In genomic region chr6:146170603-146171051, GRCm38 (mm10) we compare ENCODE assay signal across 8 mouse cellular contexts.
DNase-seq lines count a peak whose midpoint lies in the region; ATAC-seq lines count a peak whose summit lies in the region.

No protein-coding gene starts in this region.

- no peaks in the 10 kb centered on the region for H3K9me3 ChIP-seq in liver, embryonic 12.5 days (replicated peaks)
- H3K9me3 ChIP-seq in intestine, embryonic 16.5 days (ENCODE audit: control insufficient read depth, low read length) = no peaks in the 10 kb centered on the region

- ATAC-seq in liver, embryonic 12.5 days = no peak
- no peak for ATAC-seq in intestine, embryonic 16.5 days

- H3K4me2 ChIP-seq in liver, embryonic 12.5 days = peak overlapping the region; percentile 27; the same call in 1 of the 2 replicates
- H3K4me2 ChIP-seq in intestine, embryonic 16.5 days (ENCODE audit: low read depth, low read length) = no peak overlapping the region

- no peaks in the 10 kb centered on the region; the same call in 1 of the 2 replicates for H3K27me3 ChIP-seq in liver, embryonic 12.5 days (replicated peaks)
- no peaks in the 10 kb centered on the region for H3K27me3 ChIP-seq in splenic B cell, adult 2 months (ENCODE audit: control insufficient read depth, insufficient read depth, low read length, poor library complexity, severe bottlenecking)
- H3K27me3 ChIP-seq in intestine, embryonic 16.5 days (replicated peaks; ENCODE audit: control insufficient read depth, insufficient read depth, low read length) = no peaks in the 10 kb centered on the region

- intact Hi-C loops in heart, postnatal 10 days (cut with DNase I) = no loop called here

- H3K4me1 ChIP-seq in liver, embryonic 12.5 days = no peaks in the 10 kb centered on the region; the same call in 1 of the 2 replicates
- H3K4me1 ChIP-seq in intestine, embryonic 16.5 days (ENCODE audit: control insufficient read depth, insufficient read depth, low read length) = no peaks in the 10 kb centered on the region

- H3K9ac ChIP-seq in liver, embryonic 12.5 days = no peak overlapping the region
- H3K9ac ChIP-seq in intestine, embryonic 16.5 days (ENCODE audit: low read depth, low read length) = no peak overlapping the region

- no peaks in the 10 kb centered on the region for H3K36me3 ChIP-seq in liver, embryonic 12.5 days
- 0 out of 2 replicates have a peak, but pooled peaks cover 1% of the 10 kb centered on the region for H3K36me3 ChIP-seq in splenic B cell, adult 2 months (ENCODE audit: control insufficient read depth, insufficient read depth, low read length, poor library complexity, severe bottlenecking)
- no peaks in the 10 kb centered on the region for H3K36me3 ChIP-seq in intestine, embryonic 16.5 days (ENCODE audit: control insufficient read depth, insufficient read depth, low read length)

- no peak overlapping the region for H3K27ac ChIP-seq in liver, embryonic 12.5 days
- no peak overlapping the region for H3K27ac ChIP-seq in intestine, embryonic 16.5 days (ENCODE audit: low read length)

- H3K4me3 ChIP-seq in liver, embryonic 12.5 days = no peak overlapping the region
- H3K4me3 ChIP-seq in intestine, embryonic 16.5 days (ENCODE audit: low read length) = no peak overlapping the region

- peak; percentile 19 for DNase-seq in adrenal gland, postnatal 10 days
- no peak for DNase-seq in adrenal gland, adult 18-20 months (ENCODE audit: low spot score in 2 of 2)
- DNase-seq in ZHBTc4 (ENCODE audit: low read depth, low spot score) = peak; percentile 6
- peak; percentile 42 to 53 for DNase-seq in heart, postnatal 10 days
- peak; percentile 50 for DNase-seq in splenic B cell, adult 2 months (ENCODE audit: low read depth, low spot score)
- DNase-seq in ovary, postnatal 14 days (ENCODE audit: low spot score) = no peak

- 27% methylated on average over 14 of the region's 14 CpGs for WGBS in liver, embryonic 12.5 days (ENCODE audit: insufficient replicate concordance)
- 80% methylated on average over 14 of the region's 14 CpGs for WGBS in intestine, embryonic 16.5 days

Comparison
In these comparisons a context has a peak if more than half of its experiments do, and no peak if none do; other contexts are left out.
1. DNase-seq: peak in adrenal gland, postnatal 10 days (single experiment), ZHBTc4 (single experiment), heart, postnatal 10 days (2 of 2) and splenic B cell, adult 2 months (single experiment); none in adrenal gland, adult 18-20 months (0 of 2) and ovary, postnatal 14 days (single experiment).